Mouse (Mus musculus): Measurements from ENCODE around the gene Stat5b. TPM values are rescaled to one million over a fixed set of nuclear protein-coding genes. Genes with fewer than 3 reads are reported as not detected.

Stat5b gene
- polyA plus RNA-seq, 1 experiment, result 14.5 TPM

DNA sequence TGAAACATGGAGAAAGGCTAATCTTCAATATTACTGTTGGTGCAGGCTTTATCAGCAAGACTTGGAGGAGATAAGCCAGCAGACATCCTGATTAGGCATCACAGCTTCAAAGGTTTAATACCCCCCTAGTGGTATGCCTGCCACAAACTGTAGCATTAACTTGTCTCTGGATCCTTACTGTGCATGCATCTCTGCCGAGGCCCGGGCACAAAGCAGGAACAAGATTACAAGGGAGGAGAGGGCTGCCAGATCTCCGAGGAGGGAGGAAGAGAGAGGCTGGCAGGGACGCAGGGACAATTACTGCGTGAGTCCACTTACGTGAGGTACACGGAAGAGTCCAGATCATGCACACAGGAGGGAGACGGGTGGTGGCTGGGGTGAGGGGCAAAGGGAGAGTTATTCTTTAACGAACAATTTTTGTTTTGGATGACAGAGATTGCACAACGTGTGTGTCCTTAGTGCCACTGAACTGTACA, 21.8 kb downstream of the Stat5b start:
- TF ChIP-seq CTCF (IDR thresholded peaks at IDR 0.05; ENCODE audit: control insufficient read depth, insufficient read depth, low read length) (no peak), POLR2A (IDR thresholded peaks at IDR 0.05; ENCODE audit: borderline replicate concordance, control insufficient read depth, low read depth, low read length) (no peak)
- Histone ChIP-seq H3K4me1 (ENCODE audit: control insufficient read depth, insufficient read depth, low read length) (peaks cover 14% of the 10 kb centered on the region), H3K4me3 (replicated peaks; ENCODE audit: control insufficient read depth, low read depth, low read length) (no peak overlapping the region), H3K27ac (ENCODE audit: control insufficient read depth, insufficient read depth, low read depth, low read length, poor library complexity) (no peak overlapping the region; the same call in 1 of the 2 replicates)
- WGBS, result 17% methylated on average over 10 of the region's 10 CpGs

DNA sequence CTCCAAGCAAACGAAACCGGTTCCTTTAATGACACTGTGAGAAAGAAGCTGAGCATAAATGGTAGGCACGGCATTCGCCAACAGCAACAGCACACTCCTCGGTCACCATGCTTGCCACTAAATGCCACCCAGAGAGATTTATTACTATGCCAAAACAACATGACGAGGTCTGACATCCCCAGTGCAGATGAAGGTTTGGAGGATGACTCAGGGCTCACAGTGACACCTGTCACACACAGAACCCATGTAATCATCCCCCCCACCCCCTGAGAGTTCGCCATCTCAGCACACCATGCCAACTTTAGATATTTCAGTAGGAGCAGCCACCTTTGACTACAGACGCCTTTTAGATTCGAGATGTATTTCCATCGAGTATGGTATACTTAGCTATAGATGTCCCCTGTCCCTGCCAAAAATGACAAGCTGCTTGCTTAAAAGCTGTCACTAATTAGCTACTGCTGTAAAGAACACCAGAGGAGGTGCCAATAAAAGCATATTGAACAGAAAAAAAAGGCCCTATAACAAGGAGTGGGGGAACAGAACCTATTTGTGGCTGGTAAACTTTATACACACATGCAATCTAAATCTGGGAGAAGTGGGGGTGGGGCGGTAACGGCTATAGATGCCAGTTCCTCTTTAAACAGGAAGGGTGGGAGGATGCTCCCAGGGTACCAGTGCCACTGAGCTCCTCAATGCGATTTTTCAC, 24.2 kb downstream of the Stat5b start:
- no peak overlapping the region for H3K4me3 ChIP-seq (replicated peaks; ENCODE audit: control insufficient read depth, low read depth, low read length)
- WGBS, result 18% methylated on average over 13 of the region's 13 CpGs
- no peak for TF ChIP-seq POLR2A (IDR thresholded peaks at IDR 0.05; ENCODE audit: borderline replicate concordance, control insufficient read depth, low read depth, low read length)
- TF ChIP-seq CTCF (IDR thresholded peaks at IDR 0.05; ENCODE audit: control insufficient read depth, insufficient read depth, low read length), result no peak
- peak overlapping the region; percentile 49; the same call in 1 of the 2 replicates for H3K27ac ChIP-seq (ENCODE audit: control insufficient read depth, insufficient read depth, low read depth, low read length, poor library complexity)
- peaks cover 17% of the 10 kb centered on the region for H3K4me1 ChIP-seq (ENCODE audit: control insufficient read depth, insufficient read depth, low read length)

DNA sequence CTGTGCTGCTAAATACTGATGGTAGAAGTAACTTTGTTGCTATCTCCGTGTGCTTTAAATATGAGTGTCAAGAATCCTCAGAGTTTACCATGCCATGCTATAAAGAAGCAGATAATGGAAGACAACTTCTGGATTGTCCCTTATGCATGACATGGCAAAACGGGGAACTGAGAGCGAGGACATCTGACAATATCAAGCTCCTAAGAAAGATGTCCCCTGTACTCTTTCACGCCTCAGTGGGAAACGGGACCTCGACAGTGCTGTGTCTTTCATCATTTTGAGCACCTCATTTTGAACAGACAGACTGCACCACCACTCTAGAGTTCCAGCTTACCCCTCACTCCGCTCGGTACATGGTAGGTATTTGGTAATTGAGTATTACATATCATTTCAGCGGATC, 25.1 kb downstream of the Stat5b start:
- Histone ChIP-seq H3K4me3 (replicated peaks; ENCODE audit: control insufficient read depth, low read depth, low read length) (no peak overlapping the region), H3K27ac (ENCODE audit: control insufficient read depth, insufficient read depth, low read depth, low read length, poor library complexity) (no peak overlapping the region), H3K4me1 (ENCODE audit: control insufficient read depth, insufficient read depth, low read length) (peaks cover 19% of the 10 kb centered on the region)
- TF ChIP-seq CTCF (IDR thresholded peaks at IDR 0.05; ENCODE audit: control insufficient read depth, insufficient read depth, low read length) (no peak), POLR2A (IDR thresholded peaks at IDR 0.05; ENCODE audit: borderline replicate concordance, control insufficient read depth, low read depth, low read length) (no peak)
- WGBS, result 37% methylated on average over 9 of the region's 9 CpGs

DNA sequence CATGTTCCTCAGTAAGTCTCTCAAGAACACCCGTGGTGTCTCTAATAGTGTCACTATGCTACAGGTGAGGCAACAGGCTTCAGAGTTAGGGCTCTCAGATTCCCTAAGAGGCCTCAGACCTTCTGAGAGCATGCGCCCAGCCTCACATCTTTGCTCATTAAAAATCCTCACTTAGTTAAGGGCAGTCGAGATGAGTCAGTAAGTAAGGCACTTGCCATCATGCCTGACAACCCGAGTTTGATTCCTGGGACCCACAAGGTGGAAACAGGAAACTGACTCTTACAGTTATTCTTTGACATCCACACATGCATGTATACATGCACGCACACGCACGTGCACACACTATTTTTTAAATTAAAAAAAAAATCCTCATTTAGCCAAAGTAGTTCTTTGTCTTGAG, 26.0 kb downstream of the Stat5b start:
- WGBS, result 52% methylated on average over 7 of the region's 7 CpGs
- no peak for TF ChIP-seq CTCF (IDR thresholded peaks at IDR 0.05; ENCODE audit: control insufficient read depth, insufficient read depth, low read length)
- TF ChIP-seq POLR2A (IDR thresholded peaks at IDR 0.05; ENCODE audit: borderline replicate concordance, control insufficient read depth, low read depth, low read length), result no peak
- H3K4me1 ChIP-seq (ENCODE audit: control insufficient read depth, insufficient read depth, low read length), result peaks cover 23% of the 10 kb centered on the region
- no peak overlapping the region for H3K27ac ChIP-seq (ENCODE audit: control insufficient read depth, insufficient read depth, low read depth, low read length, poor library complexity)
- H3K4me3 ChIP-seq (replicated peaks; ENCODE audit: control insufficient read depth, low read depth, low read length), result no peak overlapping the region

DNA sequence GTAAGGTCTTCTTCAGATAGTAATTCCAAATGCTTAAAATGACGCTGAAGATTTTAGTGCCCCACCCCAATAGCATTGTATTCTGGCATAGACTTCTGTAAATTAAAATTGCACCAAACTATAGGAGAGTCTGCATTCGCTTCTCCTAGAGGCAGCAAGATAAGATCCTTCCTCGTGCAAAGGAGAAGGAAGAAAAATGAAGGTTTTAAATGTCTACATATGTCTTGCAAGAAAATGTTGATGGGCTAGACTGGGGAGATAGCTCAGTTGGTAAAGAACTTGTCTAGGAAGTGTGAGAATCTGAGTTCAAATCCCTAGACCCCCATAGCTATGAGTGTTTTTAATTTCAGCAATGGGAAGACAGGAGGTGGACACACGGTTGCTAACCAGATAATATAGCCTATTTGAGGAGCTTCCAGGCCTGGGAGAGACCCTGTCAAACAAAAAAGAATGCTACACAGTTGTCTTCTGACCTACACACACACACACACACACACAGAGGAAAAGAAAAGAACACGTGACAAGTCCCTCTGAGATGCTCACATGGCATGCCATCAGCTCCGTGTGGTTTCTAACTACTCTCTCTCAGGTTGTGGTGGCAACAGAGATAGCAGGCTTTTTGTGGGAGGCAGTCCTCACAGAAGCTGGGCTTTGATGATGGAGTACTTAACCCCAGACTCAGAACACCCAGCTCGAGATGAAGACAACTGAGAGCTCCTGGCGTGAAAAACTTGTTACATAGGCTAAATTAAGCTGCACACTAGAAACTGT, 26.8 kb downstream of the Stat5b start:
- 30% methylated on average over 8 of the region's 8 CpGs for WGBS
- TF ChIP-seq CTCF (IDR thresholded peaks at IDR 0.05; ENCODE audit: control insufficient read depth, insufficient read depth, low read length) (no peak), POLR2A (IDR thresholded peaks at IDR 0.05; ENCODE audit: borderline replicate concordance, control insufficient read depth, low read depth, low read length) (no peak)
- no peak overlapping the region for H3K4me3 ChIP-seq (replicated peaks; ENCODE audit: control insufficient read depth, low read depth, low read length)
- H3K27ac ChIP-seq (ENCODE audit: control insufficient read depth, insufficient read depth, low read depth, low read length, poor library complexity), result no peak overlapping the region
- H3K4me1 ChIP-seq (ENCODE audit: control insufficient read depth, insufficient read depth, low read length), result peaks cover 23% of the 10 kb centered on the region

DNA sequence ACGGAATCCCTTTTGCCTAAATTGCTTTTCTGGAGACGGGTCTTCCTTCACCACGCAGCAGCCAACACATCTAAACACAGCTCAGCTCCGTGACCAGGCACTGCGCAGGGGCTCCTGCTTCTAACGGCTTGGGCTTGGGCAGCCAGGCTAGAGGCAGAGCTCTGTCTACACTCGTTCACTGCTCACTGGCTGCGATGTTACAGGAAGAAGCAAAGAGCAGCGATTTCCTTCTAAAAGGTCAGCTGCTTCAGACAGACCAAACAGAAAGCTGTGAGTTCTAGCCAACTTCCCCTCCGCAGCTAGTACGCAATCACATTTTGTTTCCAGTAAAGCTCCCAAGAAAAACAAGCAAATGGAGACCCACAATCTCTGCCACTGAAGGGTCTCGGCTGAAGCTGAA, 28.2 kb downstream of the Stat5b start:
- Histone ChIP-seq H3K27ac (ENCODE audit: control insufficient read depth, insufficient read depth, low read depth, low read length, poor library complexity) (peak overlapping the region; percentile 94), H3K4me1 (ENCODE audit: control insufficient read depth, insufficient read depth, low read length) (peaks cover 22% of the 10 kb centered on the region), H3K4me3 (replicated peaks; ENCODE audit: control insufficient read depth, low read depth, low read length) (peak overlapping the region; percentile 80)
- TF ChIP-seq POLR2A (IDR thresholded peaks at IDR 0.05; ENCODE audit: borderline replicate concordance, control insufficient read depth, low read depth, low read length) (peak; percentile 79; the same call in 1 of the 2 replicates), CTCF (IDR thresholded peaks at IDR 0.05; ENCODE audit: control insufficient read depth, insufficient read depth, low read length) (no peak)
- WGBS, result 3% methylated on average over 12 of the region's 12 CpGs

DNA sequence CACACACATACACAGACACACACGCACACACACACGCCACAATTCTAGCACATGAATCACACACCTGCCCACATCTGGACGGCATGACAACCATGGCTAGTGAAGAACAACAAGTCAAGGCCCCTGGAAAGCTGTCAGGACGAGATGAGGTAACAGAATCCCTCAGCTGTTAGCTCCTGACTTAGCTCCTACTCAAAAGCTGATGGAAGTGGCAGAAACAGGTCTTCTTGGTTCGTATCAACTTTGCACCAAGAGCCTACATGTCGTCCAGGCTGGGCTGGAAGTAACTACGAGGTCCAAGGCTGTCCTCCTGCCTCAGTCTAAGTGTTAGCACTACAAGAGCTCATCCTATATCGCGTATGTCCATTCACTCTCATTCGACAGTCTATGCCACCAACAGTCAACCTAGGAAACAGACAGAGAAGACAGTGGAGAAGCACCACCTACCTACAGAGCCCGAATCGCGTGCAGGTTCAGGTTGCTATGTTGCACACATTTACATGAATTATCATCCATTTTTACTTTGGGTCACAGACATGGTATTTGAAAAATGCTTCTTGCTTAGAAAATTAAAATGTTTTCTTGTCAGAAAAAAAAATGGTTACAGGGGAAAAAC, 28.8 kb downstream of the Stat5b start:
- peaks cover 19% of the 10 kb centered on the region for H3K4me1 ChIP-seq (ENCODE audit: control insufficient read depth, insufficient read depth, low read length)
- TF ChIP-seq CTCF (IDR thresholded peaks at IDR 0.05; ENCODE audit: control insufficient read depth, insufficient read depth, low read length) (no peak), POLR2A (IDR thresholded peaks at IDR 0.05; ENCODE audit: borderline replicate concordance, control insufficient read depth, low read depth, low read length) (no peak)
- no peak overlapping the region for H3K27ac ChIP-seq (ENCODE audit: control insufficient read depth, insufficient read depth, low read depth, low read length, poor library complexity)
- H3K4me3 ChIP-seq (replicated peaks; ENCODE audit: control insufficient read depth, low read depth, low read length), result peak overlapping the region; percentile 54
- 31% methylated on average over 13 of the region's 13 CpGs for WGBS

DNA sequence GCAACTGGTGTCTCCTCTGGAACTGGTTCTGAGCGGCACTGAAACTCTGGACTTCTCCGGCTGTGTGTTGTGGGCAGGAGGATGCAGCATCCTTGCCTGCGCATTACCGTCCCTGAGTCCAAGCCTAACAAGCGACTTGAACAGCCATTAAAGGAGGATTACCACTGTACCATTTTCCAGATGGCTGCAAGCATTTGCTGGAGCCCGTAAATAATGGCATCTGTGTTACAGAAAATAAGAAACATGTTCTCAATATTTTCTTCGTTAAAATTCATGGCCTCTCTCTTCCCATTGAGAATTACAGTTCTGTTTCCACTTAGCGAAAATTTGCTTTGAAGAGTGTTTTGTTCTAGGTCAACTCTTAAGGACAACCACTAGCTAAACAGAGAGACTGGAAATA, 30.5 kb downstream of the Stat5b start:
- 80% methylated on average over 8 of the region's 8 CpGs for WGBS
- Histone ChIP-seq H3K4me3 (replicated peaks; ENCODE audit: control insufficient read depth, low read depth, low read length) (no peak overlapping the region), H3K4me1 (ENCODE audit: control insufficient read depth, insufficient read depth, low read length) (peaks cover 14% of the 10 kb centered on the region), H3K27ac (ENCODE audit: control insufficient read depth, insufficient read depth, low read depth, low read length, poor library complexity) (no peak overlapping the region)
- TF ChIP-seq CTCF (IDR thresholded peaks at IDR 0.05; ENCODE audit: control insufficient read depth, insufficient read depth, low read length) (no peak), POLR2A (IDR thresholded peaks at IDR 0.05; ENCODE audit: borderline replicate concordance, control insufficient read depth, low read depth, low read length) (no peak)
